Mouse (Mus musculus) kidney, embryonic 15.5 days (tissue): Measurements from ENCODE around the gene Efcab8. TPM values are rescaled to one million over a fixed set of nuclear protein-coding genes. Genes with fewer than 3 reads are reported as not detected.
"Not testable (repeated sequence)": the region's sequence is repeated elsewhere in the genome, so short reads cannot be mapped to it uniquely, and the experiment has no call there.

Experiments
- ATAC-seq: fragments of 200-750 bp; cut with Nextera tagmentation; replicated peaks from 2 replicates; pipeline ENCODE4 v1.8.0; 2017; ENCODE audit warnings: moderate TSS enrichment; ENCODE audit not compliant: low FRiP score
- H3K27ac ChIP-seq: fragments of 300-500 bp; sonication (generic); 2 replicates; pipeline ENCODE4 v1.5.1; 2015; ENCODE audit warnings: mild to moderate bottlenecking, inconsistent platforms
- H3K27me3 ChIP-seq: fragments of 300-500 bp; sonication (generic); 2 replicates; pipeline ENCODE4 v1.6.1; 2015; ENCODE audit warnings: inconsistent platforms
- H3K36me3 ChIP-seq: fragments of 300-500 bp; sonication (generic); 2 replicates; pipeline ENCODE4 v1.6.1; 2015; ENCODE audit warnings: inconsistent platforms
- H3K4me1 ChIP-seq: fragments of 300-500 bp; sonication (generic); 2 replicates; pipeline ENCODE4 v1.6.1; 2015; ENCODE audit warnings: inconsistent platforms
- H3K4me2 ChIP-seq: fragments of 300-500 bp; sonication (generic); 2 replicates; pipeline ENCODE4 v1.6.1; 2015; ENCODE audit warnings: moderate library complexity, mild to moderate bottlenecking, inconsistent platforms
- H3K4me3 ChIP-seq: fragments of 300-500 bp; sonication (generic); replicated peaks from 2 replicates; pipeline ENCODE4 v1.5.1; 2015; ENCODE audit warnings: mild to moderate bottlenecking, inconsistent platforms
- H3K9ac ChIP-seq: fragments of 300-500 bp; sonication (generic); 2 replicates; pipeline ENCODE4 v1.6.1; 2015; ENCODE audit warnings: mild to moderate bottlenecking, inconsistent platforms
- H3K9me3 ChIP-seq: fragments of 300-500 bp; sonication (generic); replicated peaks from 2 replicates; pipeline ENCODE4 v1.6.1; 2016; ENCODE audit warnings: inconsistent platforms
- WGBS: fragments of 180-500 bp; shearing (Covaris S2); methylation state at CpG from one replicate; pipeline ENCODE4 v1.1.7; 2015; ENCODE audit warnings: mixed read lengths; 5-methylcytosine and 5-hydroxymethylcytosine counted together
- polyA plus RNA-seq: library from polyadenylated mRNA; unstranded; fragments of >200 nt; fragmentation: Nextera tagmentation; extraction: Ambion mirVana; gene quantifications from 2 replicates; pipeline ENCODE4 v1.2.1, GENCODE M21; 2015

The Efcab8 gene
- polyA plus RNA-seq, 1 experiment from 2014 or later, result not detected

DNA sequence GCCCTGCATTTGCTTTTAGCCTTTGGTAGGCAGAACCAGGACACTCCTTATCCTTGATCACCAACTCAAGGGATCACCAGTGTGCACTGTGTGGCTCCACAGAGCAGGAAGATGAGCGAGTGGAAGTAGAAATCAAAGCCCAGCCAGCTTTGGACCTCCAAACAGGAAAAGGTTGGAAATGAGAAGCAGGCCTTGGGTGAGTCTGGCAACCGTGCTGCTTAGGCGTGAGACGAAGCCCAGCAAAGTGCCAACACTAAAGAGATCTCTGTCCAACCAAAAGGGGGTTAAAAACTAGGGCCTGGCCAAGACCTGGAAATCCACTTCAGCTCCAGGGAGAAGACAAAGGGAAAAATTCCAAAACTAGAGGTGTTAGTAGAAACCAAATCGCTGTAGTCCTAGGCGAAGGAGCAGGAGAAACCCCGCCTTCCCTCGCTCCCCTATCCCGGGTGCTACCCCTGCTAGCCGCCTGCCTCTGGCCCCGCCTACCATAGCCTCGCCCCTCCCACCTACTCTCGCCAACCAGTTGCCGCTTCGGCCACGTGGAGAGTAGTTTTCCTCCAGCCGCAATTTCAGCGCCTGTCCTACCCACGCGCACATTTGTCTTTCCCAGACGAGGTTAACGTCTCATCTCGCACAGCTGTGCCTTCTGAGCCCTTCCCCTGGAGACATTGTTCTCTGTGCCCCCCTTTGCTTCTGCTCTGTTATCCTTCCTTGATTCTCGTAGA is 931 bp upstream of the Efcab8 start:
- Histone ChIP-seq H3K27ac (0 out of 2 replicates have a peak overlapping the region, but pooled peaks have one; percentile 51), H3K27me3 (no peaks in the 10 kb centered on the region), H3K9ac (0 out of 2 replicates have a peak overlapping the region, but pooled peaks have one; percentile 21), H3K4me1 (peaks cover 13% of the 10 kb centered on the region), H3K4me3 (peak overlapping the region; percentile 43), H3K4me2 (peak overlapping the region; percentile 79), H3K36me3 (peaks cover 4% of the 10 kb centered on the region; the same call in 1 of the 2 replicates), H3K9me3 (no peaks in the 10 kb centered on the region)
- 10% methylated on average over 24 of the region's 24 CpGs for WGBS
- peak; percentile 94 for ATAC-seq

DNA sequence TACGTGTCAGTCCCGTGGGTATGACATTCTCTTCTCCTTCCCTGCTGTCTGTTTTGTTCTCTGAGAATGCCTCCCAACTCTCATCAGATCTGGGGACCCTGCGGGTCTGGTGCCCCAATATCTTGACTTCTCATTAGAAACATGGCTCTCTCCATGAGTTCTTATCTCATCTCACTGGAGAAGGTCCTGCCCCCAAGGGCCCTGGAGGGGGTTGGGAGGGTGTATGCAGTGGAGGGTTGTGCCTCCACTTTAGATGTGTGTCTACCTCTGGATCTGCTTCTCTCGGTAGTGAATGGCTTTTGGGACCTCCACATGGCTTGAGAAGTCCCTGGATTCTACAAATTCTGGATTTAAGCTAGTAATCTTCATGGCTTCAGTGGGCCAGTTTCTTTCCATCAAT is 1.4 kb downstream of the Efcab8 start:
- peaks cover 13% of the 10 kb centered on the region for H3K4me1 ChIP-seq
- no peak overlapping the region for H3K4me2 ChIP-seq
- no peaks in the 10 kb centered on the region for H3K9me3 ChIP-seq
- H3K27ac ChIP-seq, result no peak overlapping the region
- H3K36me3 ChIP-seq, result no peaks in the 10 kb centered on the region
- no peak for ATAC-seq
- 89% methylated on average over 4 of the region's 4 CpGs for WGBS
- no peak overlapping the region for H3K4me3 ChIP-seq
- no peaks in the 10 kb centered on the region for H3K27me3 ChIP-seq
- no peak overlapping the region for H3K9ac ChIP-seq

DNA sequence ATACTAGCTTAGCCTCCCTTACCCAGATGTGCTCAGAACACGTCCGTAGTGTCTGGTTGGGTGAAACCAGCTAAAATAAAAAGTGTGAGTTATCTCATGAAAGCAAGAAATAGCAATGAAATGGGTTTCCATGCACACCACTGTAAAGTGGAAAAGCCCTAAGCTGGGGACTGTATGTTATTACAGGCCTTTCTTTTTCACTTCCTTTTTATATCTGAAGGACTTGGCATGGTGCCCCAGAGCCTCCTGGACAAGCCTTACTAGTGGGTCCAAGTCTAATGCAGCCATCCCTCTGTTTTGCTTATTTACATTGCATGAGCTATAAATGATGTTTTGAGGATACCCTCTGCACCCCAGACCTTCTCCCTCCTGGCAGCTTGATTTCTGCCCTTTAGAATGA is 4.9 kb downstream of the Efcab8 start:
- no peaks in the 10 kb centered on the region for H3K9me3 ChIP-seq
- H3K4me1 ChIP-seq, result no peaks in the 10 kb centered on the region
- no peak for ATAC-seq
- H3K9ac ChIP-seq, result no peak overlapping the region
- WGBS, result 82% methylated on average over 2 of the region's 2 CpGs
- no peaks in the 10 kb centered on the region for H3K36me3 ChIP-seq
- no peak overlapping the region for H3K4me2 ChIP-seq
- H3K27me3 ChIP-seq, result no peaks in the 10 kb centered on the region
- H3K4me3 ChIP-seq, result no peak overlapping the region
- H3K27ac ChIP-seq, result no peak overlapping the region

DNA sequence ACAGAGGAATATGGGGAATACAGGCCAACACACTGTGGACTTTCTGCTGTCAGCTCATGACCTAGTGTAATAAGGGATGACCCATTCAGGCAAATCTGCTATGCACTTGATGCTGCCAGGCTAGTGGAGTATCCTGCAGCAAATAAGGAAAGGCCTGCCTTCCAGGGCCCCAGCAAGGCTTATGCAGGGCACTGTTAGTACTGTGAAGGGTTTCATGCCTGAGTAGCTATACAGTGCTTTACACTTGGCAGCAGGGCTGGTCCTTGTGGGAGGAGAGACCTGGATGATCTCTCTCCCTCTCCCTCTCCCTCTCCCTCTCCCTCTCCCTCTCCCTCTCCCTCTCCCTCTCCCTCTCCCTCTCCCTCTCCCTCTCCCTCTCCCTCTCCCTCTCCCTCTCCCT is 13.6 kb downstream of the Efcab8 start:
- Histone ChIP-seq H3K27ac (no peak overlapping the region), H3K36me3 (no peaks in the 10 kb centered on the region), H3K4me2 (no peak overlapping the region), H3K9me3 (no peaks in the 10 kb centered on the region), H3K4me3 (no peak overlapping the region), H3K27me3 (no peaks in the 10 kb centered on the region), H3K9ac (no peak overlapping the region), H3K4me1 (0 out of 2 replicates have a peak, but pooled peaks cover 2% of the 10 kb centered on the region)
- ATAC-seq, result peak; percentile 61

DNA sequence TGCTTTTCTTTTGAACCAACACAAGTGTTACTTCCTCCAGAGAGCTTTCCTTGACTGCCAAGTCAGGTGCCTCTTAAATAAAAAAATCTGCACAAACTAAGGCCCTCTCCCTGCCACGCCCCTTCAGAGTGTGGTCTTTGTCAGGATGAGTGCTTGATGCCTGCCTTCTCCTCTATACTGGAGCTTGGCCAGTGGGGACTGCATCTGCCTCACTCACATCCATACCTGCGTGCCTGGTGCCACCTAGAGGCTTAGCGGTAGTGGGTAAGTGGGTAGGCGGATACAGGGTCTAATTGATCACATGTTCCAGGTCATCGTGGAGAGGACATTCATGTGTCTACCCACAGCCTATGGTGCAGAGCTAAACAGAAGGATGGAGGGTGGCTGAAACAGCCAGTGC is 15.4 kb downstream of the Efcab8 start:
- no peak; the same call in 1 of the 2 replicates for ATAC-seq
- WGBS, result 69% methylated on average over 5 of the region's 5 CpGs

DNA sequence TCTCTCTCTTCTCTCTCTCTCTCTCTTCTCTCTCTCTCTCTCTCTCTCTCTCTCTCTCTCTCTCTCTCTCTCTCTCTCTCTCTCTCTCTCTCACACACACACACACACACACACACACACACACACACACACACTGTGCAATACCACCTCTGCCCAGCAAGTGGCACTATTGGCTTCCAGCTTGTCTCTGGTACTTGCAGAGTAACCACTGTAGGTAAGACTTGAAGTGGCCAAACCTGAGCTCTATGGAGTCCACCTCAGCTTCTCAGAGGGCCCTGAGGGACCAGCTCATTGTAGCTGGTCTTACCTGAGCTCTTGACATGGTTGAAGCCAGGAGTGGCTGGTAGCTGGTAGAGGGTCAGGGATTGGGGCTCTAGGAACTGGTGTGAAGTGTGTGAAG is 27.7 kb downstream of the Efcab8 start:
- not testable (repeated sequence) for H3K27ac ChIP-seq, ATAC-seq, H3K36me3 ChIP-seq, H3K4me3 ChIP-seq, H3K9me3 ChIP-seq, H3K9ac ChIP-seq, H3K27me3 ChIP-seq, H3K4me1 ChIP-seq, H3K4me2 ChIP-seq

More for the DNA sequence above, 15.4 kb downstream of the Efcab8 start:
- Histone ChIP-seq H3K27me3 (no peaks in the 10 kb centered on the region), H3K4me3 (no peak overlapping the region), H3K4me1 (0 out of 2 replicates have a peak, but pooled peaks cover 2% of the 10 kb centered on the region), H3K9me3 (no peaks in the 10 kb centered on the region), H3K27ac (no peak overlapping the region), H3K36me3 (no peaks in the 10 kb centered on the region), H3K4me2 (no peak overlapping the region), H3K9ac (no peak overlapping the region)

DNA sequence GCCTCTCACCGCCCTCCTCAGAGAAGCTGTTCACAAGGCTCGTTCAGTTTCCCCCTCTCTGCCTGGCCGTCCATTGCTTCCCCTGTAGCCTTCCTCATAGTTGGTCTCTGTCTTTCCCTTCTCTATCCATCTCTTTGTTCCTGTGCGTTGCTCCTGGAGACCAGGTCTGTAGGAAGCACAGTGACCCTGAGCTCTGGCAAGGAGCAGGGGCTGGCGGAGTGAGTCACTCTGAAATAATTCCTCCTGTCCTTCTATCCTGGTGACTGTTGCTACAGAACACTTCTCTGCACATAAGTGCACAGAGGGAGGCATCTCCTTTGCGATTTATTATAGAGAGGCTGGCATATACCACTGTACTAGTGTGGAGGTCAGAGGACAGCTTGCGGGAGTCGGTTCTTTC is 28.4 kb downstream of the Efcab8 start:
- WGBS, result 81% methylated on average over 8 of the region's 8 CpGs
- H3K9ac ChIP-seq, result no peak overlapping the region
- no peak for ATAC-seq
- H3K9me3 ChIP-seq, result no peaks in the 10 kb centered on the region
- H3K27ac ChIP-seq, result no peak overlapping the region
- no peaks in the 10 kb centered on the region for H3K27me3 ChIP-seq
- no peaks in the 10 kb centered on the region for H3K36me3 ChIP-seq
- H3K4me1 ChIP-seq, result no peaks in the 10 kb centered on the region
- H3K4me3 ChIP-seq, result no peak overlapping the region
- no peak overlapping the region for H3K4me2 ChIP-seq

DNA sequence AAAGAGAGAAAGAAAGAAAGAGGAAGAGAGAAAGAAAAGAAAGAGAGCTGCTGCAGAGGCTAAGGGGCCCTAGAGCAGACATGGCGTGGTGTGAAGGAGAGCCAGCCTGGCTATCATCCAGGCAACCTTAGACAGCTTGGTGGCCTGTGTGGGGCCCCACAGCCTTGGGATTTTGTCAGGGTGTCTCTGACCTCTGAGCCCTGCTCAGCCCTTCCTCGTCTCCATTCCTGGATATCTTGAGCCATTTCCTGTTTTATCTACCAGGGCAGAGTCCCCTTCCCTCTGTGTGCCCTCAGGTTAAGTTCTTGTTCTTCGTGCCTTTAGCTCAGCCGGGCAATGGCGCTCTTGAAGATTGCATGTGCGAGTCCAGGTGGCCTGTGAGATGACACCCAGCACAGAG is 29.1 kb downstream of the Efcab8 start:
- Histone ChIP-seq H3K9me3 (no peaks in the 10 kb centered on the region), H3K4me3 (no peak overlapping the region), H3K4me1 (no peaks in the 10 kb centered on the region), H3K36me3 (no peaks in the 10 kb centered on the region), H3K27ac (no peak overlapping the region), H3K27me3 (no peaks in the 10 kb centered on the region), H3K4me2 (no peak overlapping the region), H3K9ac (no peak overlapping the region)
- ATAC-seq, result no peak
- 65% methylated on average over 6 of the region's 6 CpGs for WGBS

DNA sequence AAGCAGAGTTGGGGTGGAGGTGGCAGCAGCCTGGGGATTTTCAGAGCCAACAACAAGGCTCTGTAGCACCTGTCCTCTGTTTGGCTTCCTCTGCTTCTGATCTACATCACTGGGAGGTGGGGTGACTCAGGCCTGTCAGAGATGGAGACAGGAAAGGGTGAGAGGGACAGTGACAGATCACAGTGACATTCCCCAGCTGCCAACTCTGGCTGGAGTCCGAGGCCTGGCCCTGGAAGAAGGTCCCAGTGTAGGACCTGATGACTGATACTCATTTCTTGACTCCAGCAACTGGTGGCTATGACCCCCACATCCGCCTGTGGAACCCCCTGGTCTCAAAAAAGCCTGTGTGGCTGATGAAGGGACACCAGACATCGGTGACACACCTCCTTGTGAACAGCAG is 30.2 kb downstream of the Efcab8 start:
- H3K4me1 ChIP-seq, result no peaks in the 10 kb centered on the region
- H3K4me3 ChIP-seq, result no peak overlapping the region
- 60% methylated on average over 3 of the region's 3 CpGs for WGBS
- H3K27ac ChIP-seq, result no peak overlapping the region
- H3K4me2 ChIP-seq, result no peak overlapping the region
- H3K27me3 ChIP-seq, result no peaks in the 10 kb centered on the region
- no peaks in the 10 kb centered on the region for H3K36me3 ChIP-seq
- H3K9ac ChIP-seq, result no peak overlapping the region
- no peaks in the 10 kb centered on the region for H3K9me3 ChIP-seq
- ATAC-seq, result no peak

DNA sequence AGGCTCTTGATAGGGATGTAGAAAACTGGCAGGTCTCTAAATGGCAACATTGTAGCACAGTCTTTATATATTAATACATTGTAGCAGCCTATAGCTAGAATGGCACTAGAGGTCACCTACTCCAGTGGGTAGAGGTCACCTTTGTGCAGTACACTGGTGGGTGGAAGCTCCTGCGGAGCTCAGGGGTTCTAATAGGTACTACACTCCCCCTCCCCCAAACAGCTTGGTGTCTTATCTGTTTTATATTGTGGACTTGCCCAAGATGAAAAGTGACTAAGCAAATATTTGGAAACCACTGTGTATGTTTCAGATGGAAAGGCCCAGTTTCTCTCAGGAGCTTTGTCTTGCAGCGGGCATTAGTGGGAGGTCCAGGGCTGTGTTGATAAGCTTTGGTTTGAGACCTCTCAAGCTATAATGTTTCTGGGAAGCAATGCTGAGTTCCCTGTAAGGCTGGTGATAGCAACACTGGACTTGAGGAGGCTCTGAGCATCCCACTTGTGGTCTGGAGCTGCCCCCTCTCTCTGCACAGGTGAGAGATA is 42.3 kb downstream of the Efcab8 start:
- H3K9ac ChIP-seq, result no peak overlapping the region
- H3K36me3 ChIP-seq, result no peaks in the 10 kb centered on the region
- H3K4me1 ChIP-seq, result no peaks in the 10 kb centered on the region
- no peak for ATAC-seq
- no peak overlapping the region for H3K4me3 ChIP-seq
- H3K4me2 ChIP-seq, result no peak overlapping the region
- no peaks in the 10 kb centered on the region for H3K9me3 ChIP-seq
- WGBS, result 86% methylated on average over 2 of the region's 2 CpGs
- H3K27me3 ChIP-seq, result no peaks in the 10 kb centered on the region
- H3K27ac ChIP-seq, result no peak overlapping the region

DNA sequence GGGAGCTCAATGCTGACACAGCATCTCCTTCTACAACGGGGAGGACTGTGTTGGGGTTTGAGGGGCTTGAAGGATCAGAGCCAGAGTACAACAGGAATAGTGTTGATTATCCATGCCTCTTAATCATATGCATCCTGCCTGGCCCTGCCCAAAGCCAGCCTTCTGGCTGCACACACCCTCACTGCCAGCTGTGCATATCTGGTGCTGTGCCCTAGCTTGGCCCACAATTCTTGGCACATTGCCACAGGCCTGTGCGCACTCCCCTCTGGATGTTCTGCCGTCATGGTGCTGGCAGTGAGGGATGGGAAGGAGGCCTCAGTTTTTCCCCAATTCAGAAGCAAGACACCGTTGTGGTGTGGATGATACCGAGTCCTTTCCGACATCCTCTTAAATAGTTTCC is 44.9 kb downstream of the Efcab8 start:
- no peaks in the 10 kb centered on the region for H3K4me1 ChIP-seq
- H3K36me3 ChIP-seq, result no peaks in the 10 kb centered on the region
- WGBS, result 78% methylated on average over 6 of the region's 6 CpGs
- H3K27me3 ChIP-seq, result no peaks in the 10 kb centered on the region
- ATAC-seq, result no peak
- no peak overlapping the region for H3K27ac ChIP-seq
- H3K4me3 ChIP-seq, result no peak overlapping the region
- H3K9me3 ChIP-seq, result no peaks in the 10 kb centered on the region
- no peak overlapping the region for H3K4me2 ChIP-seq
- no peak overlapping the region for H3K9ac ChIP-seq

DNA sequence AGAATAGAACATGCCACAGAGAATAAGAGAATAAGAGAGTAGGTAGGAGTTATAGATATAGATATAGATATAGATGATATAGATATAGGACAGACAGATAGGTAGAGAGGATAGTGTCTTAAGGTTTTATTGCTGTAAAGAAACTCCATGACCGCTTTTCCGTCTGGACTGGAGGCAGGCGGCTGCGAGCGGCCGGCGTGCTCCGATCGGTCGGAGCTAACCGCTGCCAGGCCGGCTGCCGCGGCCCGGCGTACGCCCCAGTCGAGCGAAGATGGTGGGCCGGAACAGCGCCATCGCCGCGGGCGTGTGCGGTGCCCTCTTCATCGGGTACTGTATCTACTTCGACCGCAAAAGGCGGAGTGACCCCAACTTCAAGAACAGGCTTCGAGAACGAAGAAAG is 46.2 kb downstream of the Efcab8 start:
- not testable (repeated sequence) for H3K36me3 ChIP-seq, H3K4me1 ChIP-seq, H3K4me2 ChIP-seq, H3K27ac ChIP-seq, H3K27me3 ChIP-seq, H3K4me3 ChIP-seq, H3K9ac ChIP-seq, ATAC-seq, H3K9me3 ChIP-seq
- WGBS, result 72% methylated on average over 32 of the region's 32 CpGs
